8 mouse cellular contexts compared by ENCODE assay signal in genomic region chr12:79190931-79191673, GRCm38 (mm10). TPM values are rescaled to one million over a fixed set of nuclear protein-coding genes. Genes with fewer than 3 reads are reported as not detected.
DNase-seq lines count a peak whose midpoint lies in the region; ATAC-seq lines count a peak whose summit lies in the region.

No protein-coding gene starts in this region.

- ATAC-seq in intestine, embryonic 15.5 days = peak; percentile 93

- peak; percentile 38 to 43 for DNase-seq in heart, adult 18-20 months
- no peak for DNase-seq in heart, postnatal 25 days (ENCODE audit: low spot score)
- DNase-seq in cerebellum, postnatal 10 days = peak; percentile 86 to 87
- DNase-seq in frontal cortex, adult 2 months (ENCODE audit: extremely low spot score in 1 of 2, low spot score in 1 of 2) = peak; percentile 74 to 75
- DNase-seq in left cerebral cortex, postnatal 4 days = peak; percentile 67
- DNase-seq in midbrain, embryonic 10.5 days (ENCODE audit: low spot score) = peak; percentile 64
- peak; percentile 66 for DNase-seq in spleen, adult 12 weeks (ENCODE audit: low spot score)

- peak overlapping the region; percentile 76 for H3K4me2 ChIP-seq in intestine, embryonic 15.5 days (replicated peaks)

- H3K9me3 ChIP-seq in intestine, embryonic 15.5 days = no peaks in the 10 kb centered on the region
- no peaks in the 10 kb centered on the region for H3K9me3 ChIP-seq in midbrain, embryonic 10.5 days (replicated peaks)

- H3K27me3 ChIP-seq in intestine, embryonic 15.5 days (replicated peaks) = no peaks in the 10 kb centered on the region
- no peaks in the 10 kb centered on the region for H3K27me3 ChIP-seq in midbrain, embryonic 10.5 days (ENCODE audit: low read depth, poor library complexity, severe bottlenecking)

- under 1% methylated on average over 18 of the region's 18 CpGs for WGBS in intestine, embryonic 15.5 days
- under 1% methylated on average over 18 of the region's 18 CpGs for WGBS in midbrain, embryonic 10.5 days

- intact Hi-C loops in heart, postnatal 25 days (cut with DNase I) = loop anchor here (5.0 kb wide), 1 partner anchor 71 kb away; no protein-coding TSS in a partner anchor
- intact Hi-C loops in left cerebral cortex, postnatal 4 days (cut with DNase I) = no loop called here

- peak overlapping the region; percentile 60 for H3K9ac ChIP-seq in intestine, embryonic 15.5 days

- H3K27ac ChIP-seq in intestine, embryonic 15.5 days = 0 out of 2 replicates have a peak overlapping the region, but pooled peaks have one; percentile 62
- H3K27ac ChIP-seq in midbrain, embryonic 10.5 days (replicated peaks) = peak overlapping the region; percentile 81

- H3K4me3 ChIP-seq in intestine, embryonic 15.5 days (replicated peaks) = peak overlapping the region; percentile 59
- H3K4me3 ChIP-seq in midbrain, embryonic 10.5 days = peak overlapping the region; percentile 63

- peaks cover 9% of the 10 kb centered on the region; the same call in 1 of the 2 replicates for H3K4me1 ChIP-seq in intestine, embryonic 15.5 days (replicated peaks)
- H3K4me1 ChIP-seq in midbrain, embryonic 10.5 days = peaks cover 16% of the 10 kb centered on the region

- H3K36me3 ChIP-seq in intestine, embryonic 15.5 days = peaks cover 13% of the 10 kb centered on the region
- peaks cover 27% of the 10 kb centered on the region for H3K36me3 ChIP-seq in midbrain, embryonic 10.5 days

RNA-seq across cellular contexts. Expression of gene Rdh11, which starts 1.0 kb away (rescaled TPM):
- total RNA-seq in heart, adult 18-20 months (2021) = 1 to 10 TPM; 2.6 to 3.7 TPM
- 1 to 10 TPM; 2.3 to 3.1 TPM for total RNA-seq in heart, postnatal 25 days (2021)
- 18.9 and 20.4 TPM in 2 replicates for polyA plus RNA-seq in frontal cortex, adult 2 months (2012; rRNA removed)
- 34.7 and 38.9 TPM in 2 replicates for polyA plus RNA-seq in intestine, embryonic 15.5 days (2015; fragmentation: Nextera tagmentation; extraction: Ambion mirVana)
- 10 to 100 TPM; 41.4 to 43.2 TPM for total RNA-seq in left cerebral cortex, postnatal 4 days (2021)
- polyA plus RNA-seq in midbrain, embryonic 10.5 days (2016; fragmentation: Nextera tagmentation; extraction: Ambion mirVana) = 23.1 and 27.1 TPM in 2 replicates

RNA-seq across cellular contexts. Expression of gene Rdh12, which starts 17.6 kb away (rescaled TPM):
- total RNA-seq in heart, adult 18-20 months (2021) = under 1 TPM; 0.30 to 0.77 TPM
- under 1 TPM in 1 of 2 experiments, not detected in 1; 0.86 TPM for total RNA-seq in heart, postnatal 25 days (2021)
- 1.7 and 2.2 TPM in 2 replicates for polyA plus RNA-seq in frontal cortex, adult 2 months (2012; rRNA removed)
- 1.3 and 1.4 TPM in 2 replicates for polyA plus RNA-seq in intestine, embryonic 15.5 days (2015; fragmentation: Nextera tagmentation; extraction: Ambion mirVana)
- total RNA-seq in left cerebral cortex, postnatal 4 days (2021) = 1 to 10 TPM in 1 of 2 experiments, under 1 TPM in 1; 0.84 to 1.3 TPM
- polyA plus RNA-seq in midbrain, embryonic 10.5 days (2016; fragmentation: Nextera tagmentation; extraction: Ambion mirVana) = 1.7 and 2.1 TPM in 2 replicates

RNA-seq across cellular contexts. Expression of gene Vti1b, which starts 18.6 kb away (rescaled TPM):
- total RNA-seq in heart, adult 18-20 months (2021) = 100 to 1,000 TPM; 108 to 115 TPM
- total RNA-seq in heart, postnatal 25 days (2021) = 10 to 100 TPM; 73.5 to 80.3 TPM
- 165 and 175 TPM in 2 replicates for polyA plus RNA-seq in frontal cortex, adult 2 months (2012; rRNA removed)
- 106 and 111 TPM in 2 replicates for polyA plus RNA-seq in intestine, embryonic 15.5 days (2015; fragmentation: Nextera tagmentation; extraction: Ambion mirVana)
- total RNA-seq in left cerebral cortex, postnatal 4 days (2021) = 100 to 1,000 TPM; 153 to 159 TPM
- 100 and 103 TPM in 2 replicates for polyA plus RNA-seq in midbrain, embryonic 10.5 days (2016; fragmentation: Nextera tagmentation; extraction: Ambion mirVana)

Comparison
In these comparisons a context has a peak if more than half of its experiments do, and no peak if none do; other contexts are left out.
1. RNA of gene Rdh11, which starts 1.0 kb away (total RNA-seq): 41.4 to 43.2 TPM in left cerebral cortex, postnatal 4 days; 2.6 to 3.7 TPM in heart, adult 18-20 months and 2.3 to 3.1 TPM in heart, postnatal 25 days; every median in the first group is over 4 times any median in the second.